Mouse (Mus musculus) gastrocnemius, postnatal 14 days (tissue): ENCODE data around the gene Olfr881. TPM values are rescaled to one million over a fixed set of nuclear protein-coding genes. Genes with fewer than 3 reads are reported as not detected.

Experiments
- DNase-seq: peaks from one replicate; pipeline ENCODE4 v3.0.0; 2021; ENCODE audit warnings: mixed read lengths
- intact Hi-C: fragments of 180-260 bp; cut with DNase I; formaldehyde crosslinking; loops from one replicate; pipeline ENCODE4 v1.15.1; 2025; ENCODE audit warnings: low total_unique reads
- long read RNA-seq, 2 experiments: library from polyadenylated mRNA; stranded (forward); transcript quantifications; one replicate each; pipeline ENCODE4 v2.0.0; 2021
- total RNA-seq, 2 experiments: library from RNA; stranded (reverse); gene quantifications; 2 replicates each; pipeline ENCODE4 v1.2.3; 2021

Olfr881 gene
- not detected for total RNA-seq
- long read RNA-seq, experiment 1, result 0 reads
- long read RNA-seq, experiment 2, result 0 reads

- intact Hi-C loops, result no loop called here
- no peak for DNase-seq
These were observed at the start of gene Olfr881 for GRCm38 (mm10) chr9:37991525-37991924. TSS of gene Olfr881 (plus strand) at chr9:37991825.

- intact Hi-C loops, result no loop called here
- no peak for DNase-seq
These were observed 7.1 kb downstream of the Olfr881 start for GRCm38 (mm10) chr9:37998581-37999204.

- intact Hi-C loops, result no loop called here
- no peak for DNase-seq
These were observed 8.4 kb downstream of the Olfr881 start for GRCm38 (mm10) chr9:38000021-38000420.

- intact Hi-C loops, result no loop called here
These were observed 33.9 kb downstream of the Olfr881 start, which contains the start of gene Olfr883 for GRCm38 (mm10) chr9:38025508-38025907. TSS of gene Olfr883 (plus strand) at chr9:38025808.

More at GRCm38 (mm10) chr9:38025508-38025907, 33.9 kb downstream of the Olfr881 start, which contains the start of gene Olfr883:
- no peak for DNase-seq

Other genes with a start within 250 kb of the Olfr881 start
- not detected for gene Olfr874, start 246.7 kb upstream of the Olfr881 start, total RNA-seq
- gene Olfr875, start 220.0 kb upstream of the Olfr881 start, total RNA-seq, result not detected
- not detected for gene Olfr876, start 188.8 kb upstream of the Olfr881 start, total RNA-seq
- not detected for gene Olfr877, start 137.6 kb upstream of the Olfr881 start, total RNA-seq
- gene Olfr145, start 95.1 kb upstream of the Olfr881 start, total RNA-seq, result not detected
- not detected for gene Olfr878, start 74.0 kb upstream of the Olfr881 start, total RNA-seq
- not detected for gene Olfr883, start 34.0 kb downstream of the Olfr881 start, total RNA-seq
- not detected for gene Olfr884, start 54.7 kb downstream of the Olfr881 start, total RNA-seq
- gene Olfr885, start 69.5 kb downstream of the Olfr881 start, total RNA-seq, result not detected
- not detected for gene Olfr887, start 92.2 kb downstream of the Olfr881 start, total RNA-seq
- not detected for gene Olfr888, start 116.3 kb downstream of the Olfr881 start, total RNA-seq
- not detected for gene Olfr889, start 123.4 kb downstream of the Olfr881 start, total RNA-seq
- gene Olfr890, start 150.7 kb downstream of the Olfr881 start, total RNA-seq, result not detected
- gene Olfr891, start 189.0 kb downstream of the Olfr881 start, total RNA-seq, result not detected
- not detected for gene Olfr893, start 216.5 kb downstream of the Olfr881 start, total RNA-seq
- not detected for gene Olfr894, start 226.2 kb downstream of the Olfr881 start, total RNA-seq